Mouse (Mus musculus) kidney, postnatal 0 days (tissue): ENCODE results near the gene Lif. TPM values are rescaled to one million over a fixed set of nuclear protein-coding genes. Genes with fewer than 3 reads are reported as not detected.

Source experiments
- ATAC-seq: fragments of 200-750 bp; cut with Nextera tagmentation; replicated peaks from 2 replicates; pipeline ENCODE4 v1.8.0; 2017; ENCODE audit warnings: low read depth, moderate number of reproducible peaks, moderate TSS enrichment, moderate library complexity; ENCODE audit not compliant: low FRiP score
- DNase-seq: peaks from one replicate; pipeline ENCODE4 v3.0.0-alpha.2; 2016; ENCODE audit warnings: low spot score
- H3K27ac ChIP-seq: fragments of 300-500 bp; sonication (generic); 2 replicates; pipeline ENCODE4 v1.5.1; 2014; ENCODE audit warnings: mild to moderate bottlenecking
- H3K27me3 ChIP-seq: fragments of 300-500 bp; sonication (generic); 2 replicates; pipeline ENCODE4 v1.6.1; 2014; ENCODE audit warnings: low read length, mixed read lengths; ENCODE audit not compliant: insufficient read depth
- H3K36me3 ChIP-seq: fragments of 300-500 bp; sonication (generic); 2 replicates; pipeline ENCODE4 v1.6.1; 2014; ENCODE audit warnings: low read length, mixed read lengths; ENCODE audit not compliant: insufficient read depth
- H3K4me1 ChIP-seq: fragments of 300-500 bp; sonication (generic); replicated peaks from 2 replicates; pipeline ENCODE4 v1.6.1; 2014; ENCODE audit warnings: antibody characterized with exemption, low read length, mixed read lengths; ENCODE audit not compliant: insufficient read depth
- H3K4me2 ChIP-seq: fragments of 300-500 bp; sonication (generic); 2 replicates; pipeline ENCODE4 v1.6.1; 2014; ENCODE audit warnings: mild to moderate bottlenecking, low read length, moderate library complexity, mixed read lengths
- H3K4me3 ChIP-seq: fragments of 300-500 bp; sonication (generic); replicated peaks from 2 replicates; pipeline ENCODE4 v1.5.1; 2014; ENCODE audit warnings: low read depth, low read length
- H3K9ac ChIP-seq: fragments of 300-500 bp; sonication (generic); 2 replicates; pipeline ENCODE4 v1.6.1; 2014; ENCODE audit warnings: low read depth, low read length
- H3K9me3 ChIP-seq: fragments of 300-500 bp; sonication (generic); replicated peaks from 2 replicates; pipeline ENCODE4 v1.6.1; 2016; ENCODE audit warnings: low read length, inconsistent platforms, mixed read lengths
- CTCF ChIP-seq: IDR thresholded peaks from 2 replicates; pipeline ENCODE4 v1.5.1; 2016; ENCODE audit warnings: antibody characterized with exemption, low read depth, mild to moderate bottlenecking, moderate library complexity
- WGBS: fragments of 180-500 bp; shearing (Covaris S2); extraction: QIAGEN DNeasy Blood & Tissue Kit; methylation state at CpG from one replicate; pipeline ENCODE4 v1.1.7; 2014; 5-methylcytosine and 5-hydroxymethylcytosine counted together
- polyA plus RNA-seq: library from polyadenylated mRNA; unstranded; fragments of >200 nt; fragmentation: Nextera tagmentation; extraction: Ambion mirVana; gene quantifications from 2 replicates; pipeline ENCODE4 v1.2.1, GENCODE M21; 2015

The Lif gene
- polyA plus RNA-seq, 1 experiment from 2014 or later: 0.11 TPM

DNA sequence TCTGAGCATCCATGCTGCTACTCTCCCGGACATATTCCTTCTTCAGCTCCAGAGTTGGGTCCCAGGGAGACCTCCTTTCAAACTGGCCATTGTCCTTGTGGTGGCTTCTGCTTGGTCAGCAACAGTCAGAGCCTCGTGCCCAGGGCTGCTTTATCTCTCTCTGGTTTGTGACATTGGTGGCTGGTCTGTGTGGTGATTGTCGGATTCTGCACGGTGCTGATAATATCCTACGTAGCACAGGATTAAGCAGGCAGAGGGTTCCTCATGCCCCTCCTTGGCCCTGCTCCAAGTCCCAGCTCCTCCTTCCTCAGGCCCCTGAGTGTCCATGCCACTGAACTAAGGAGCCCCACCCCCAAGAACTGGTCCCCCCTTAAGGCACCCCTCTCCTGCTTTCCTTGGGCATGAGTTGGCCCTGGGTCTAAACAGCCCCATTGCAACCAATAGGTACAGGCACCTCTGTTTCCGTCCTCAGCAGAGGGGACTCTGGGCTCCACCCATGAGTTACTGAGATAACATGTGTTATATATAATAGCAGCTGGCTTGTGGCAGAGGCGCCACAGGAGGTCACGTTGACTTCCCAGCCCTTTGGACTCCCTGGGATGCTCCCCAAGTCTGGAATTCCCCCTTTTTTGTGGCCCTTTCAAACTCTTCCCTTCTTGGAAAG lies 35.0 kb downstream of the Lif start:
- ATAC-seq: no peak
- no peaks in the 10 kb centered on the region for H3K9me3 ChIP-seq
- H3K4me2 ChIP-seq: no peak overlapping the region
- no peak overlapping the region for H3K4me3 ChIP-seq
- no peaks in the 10 kb centered on the region for H3K36me3 ChIP-seq
- whole genome bisulfite sequencing: 71% methylated on average over 8 of the region's 8 CpGs
- TF ChIP-seq CTCF: no peak
- 0 out of 2 replicates have a peak, but pooled peaks cover 7% of the 10 kb centered on the region for H3K4me1 ChIP-seq
- H3K27me3 ChIP-seq: no peaks in the 10 kb centered on the region
- no peak overlapping the region for H3K9ac ChIP-seq
- no peak for DNase-seq
- H3K27ac ChIP-seq: no peak overlapping the region

DNA sequence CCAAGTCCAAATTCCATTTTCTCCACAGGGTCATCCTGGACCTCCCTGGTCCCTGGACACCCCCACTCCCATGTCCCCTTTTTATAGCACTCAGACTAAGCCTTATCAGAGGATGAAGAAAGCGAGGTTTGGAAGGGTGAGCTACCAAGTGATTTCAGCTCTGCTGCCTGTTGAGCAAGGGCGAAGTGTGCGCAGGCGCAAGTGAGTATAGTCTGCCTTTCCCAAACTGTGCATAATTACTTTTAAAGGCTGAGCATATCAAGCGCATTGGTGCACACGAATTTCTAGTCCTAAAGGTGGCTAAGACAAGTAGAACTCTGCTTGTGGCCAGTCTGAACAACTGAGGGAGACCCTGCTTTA lies 35.5 kb downstream of the Lif start:
- no peaks in the 10 kb centered on the region for H3K36me3 ChIP-seq
- H3K4me2 ChIP-seq: no peak overlapping the region
- ATAC-seq (no peak), DNase-seq (no peak)
- H3K9me3 ChIP-seq: no peaks in the 10 kb centered on the region
- H3K4me3 ChIP-seq: no peak overlapping the region
- TF ChIP-seq CTCF: no peak
- H3K9ac ChIP-seq: no peak overlapping the region
- H3K27ac ChIP-seq: no peak overlapping the region
- H3K27me3 ChIP-seq: no peaks in the 10 kb centered on the region
- 0 out of 2 replicates have a peak, but pooled peaks cover 7% of the 10 kb centered on the region for H3K4me1 ChIP-seq
- WGBS: 85% methylated on average over 6 of the region's 6 CpGs

DNA sequence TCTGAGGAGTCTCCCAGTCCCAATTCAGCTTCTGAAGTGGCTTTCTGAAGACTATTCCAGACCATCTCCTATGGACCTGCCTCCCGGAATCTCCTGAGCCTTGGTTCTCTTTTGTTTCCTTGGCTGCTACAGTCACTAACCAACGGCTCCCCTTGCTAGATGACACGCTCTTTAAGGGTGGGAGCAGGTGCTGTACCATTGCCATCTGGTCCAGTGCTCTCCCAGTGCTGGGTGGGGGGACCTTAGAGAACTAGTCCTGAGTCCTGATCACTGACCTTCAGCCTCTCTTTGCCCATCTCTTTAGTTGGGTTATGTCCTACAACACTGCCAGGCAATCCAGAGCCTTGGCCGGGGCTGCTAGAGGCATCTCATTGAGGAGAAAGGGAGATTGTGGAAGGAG lies 36.1 kb downstream of the Lif start:
- Histone ChIP-seq H3K4me2 (no peak overlapping the region), H3K4me1 (peaks cover 7% of the 10 kb centered on the region; the same call in 1 of the 2 replicates), H3K4me3 (no peak overlapping the region), H3K27ac (no peak overlapping the region), H3K9me3 (no peaks in the 10 kb centered on the region), H3K27me3 (no peaks in the 10 kb centered on the region), H3K36me3 (no peaks in the 10 kb centered on the region), H3K9ac (no peak overlapping the region)
- ATAC-seq (no peak), DNase-seq (no peak)
- TF ChIP-seq CTCF: no peak
- WGBS: 85% methylated on average over 4 of the region's 4 CpGs

DNA sequence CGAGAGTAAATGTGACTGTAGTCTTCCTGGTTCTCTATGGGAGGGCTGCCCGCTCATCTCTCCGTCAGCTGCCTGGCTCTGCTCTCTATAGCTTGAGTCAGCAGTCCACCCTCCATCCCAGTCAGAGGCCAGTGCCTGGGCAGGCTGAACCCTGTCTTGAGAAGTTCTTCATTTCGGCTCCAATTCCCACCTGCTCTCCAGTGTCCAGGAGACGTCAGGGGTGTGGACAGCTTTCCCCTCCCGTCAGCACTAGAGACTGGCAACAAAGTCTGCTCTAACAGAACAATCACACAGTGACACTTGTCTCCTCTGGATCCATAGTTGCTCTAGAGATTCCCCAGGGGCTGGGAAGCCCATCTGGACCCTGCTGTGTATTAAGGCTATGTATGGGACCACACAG lies 36.7 kb downstream of the Lif start:
- H3K27ac ChIP-seq: no peak overlapping the region
- no peaks in the 10 kb centered on the region for H3K27me3 ChIP-seq
- no peak for TF ChIP-seq CTCF
- H3K4me3 ChIP-seq: no peak overlapping the region
- H3K4me1 ChIP-seq: peaks cover 9% of the 10 kb centered on the region; the same call in 1 of the 2 replicates
- ATAC-seq: no peak
- no peaks in the 10 kb centered on the region for H3K36me3 ChIP-seq
- no peak overlapping the region for H3K9ac ChIP-seq
- no peak for DNase-seq
- H3K4me2 ChIP-seq: no peak overlapping the region
- 87% methylated on average over 6 of the region's 6 CpGs for WGBS
- no peaks in the 10 kb centered on the region for H3K9me3 ChIP-seq

DNA sequence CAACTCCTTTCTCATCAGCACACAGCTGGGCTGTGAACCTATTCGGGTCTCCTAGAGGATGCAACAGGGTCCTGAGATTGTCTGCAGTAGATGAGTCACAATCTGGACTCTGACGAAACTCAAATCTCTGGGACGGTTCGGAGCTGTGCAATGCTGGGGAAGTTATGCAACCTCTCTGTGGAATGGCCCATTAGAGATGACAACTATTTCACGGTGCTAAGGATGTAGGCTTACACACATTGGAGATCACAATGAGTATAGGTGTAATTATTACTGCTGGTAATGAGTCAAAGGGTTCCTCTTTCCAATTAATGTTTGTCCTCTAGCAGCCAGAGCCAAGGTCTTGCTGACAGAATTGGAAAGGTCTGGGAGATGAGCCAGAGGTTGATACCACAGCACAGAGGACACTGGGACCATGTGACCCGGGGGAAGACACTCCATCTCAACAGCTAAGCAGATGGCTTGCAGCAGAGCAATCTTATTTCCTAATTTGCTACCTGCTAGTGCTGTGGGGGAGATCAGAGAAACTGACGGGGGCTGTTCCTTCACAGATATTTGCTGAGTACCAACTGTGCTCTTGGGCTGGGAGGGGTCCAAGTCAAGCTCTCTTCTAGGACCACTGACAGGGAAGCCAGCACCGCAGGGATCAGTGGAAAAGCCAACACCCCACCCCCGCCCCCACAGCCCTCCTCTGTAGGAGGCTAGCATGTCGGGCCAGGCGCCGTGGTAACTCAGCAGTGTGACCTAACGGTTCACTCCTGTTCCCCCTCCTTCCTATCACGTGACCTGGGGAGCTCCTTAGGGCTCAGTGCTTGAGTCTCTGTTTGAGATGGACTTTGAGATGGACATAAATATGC lies 37.4 kb downstream of the Lif start:
- ATAC-seq (peak; percentile 37; the same call in 1 of the 2 replicates), DNase-seq (no peak)
- WGBS: 34% methylated on average over 14 of the region's 14 CpGs
- Histone ChIP-seq H3K36me3 (no peaks in the 10 kb centered on the region), H3K4me2 (no peak overlapping the region), H3K27me3 (no peaks in the 10 kb centered on the region), H3K4me1 (peaks cover 16% of the 10 kb centered on the region; the same call in 1 of the 2 replicates), H3K9me3 (no peaks in the 10 kb centered on the region), H3K27ac (no peak overlapping the region), H3K9ac (no peak overlapping the region), H3K4me3 (no peak overlapping the region)
- no peak for TF ChIP-seq CTCF

DNA sequence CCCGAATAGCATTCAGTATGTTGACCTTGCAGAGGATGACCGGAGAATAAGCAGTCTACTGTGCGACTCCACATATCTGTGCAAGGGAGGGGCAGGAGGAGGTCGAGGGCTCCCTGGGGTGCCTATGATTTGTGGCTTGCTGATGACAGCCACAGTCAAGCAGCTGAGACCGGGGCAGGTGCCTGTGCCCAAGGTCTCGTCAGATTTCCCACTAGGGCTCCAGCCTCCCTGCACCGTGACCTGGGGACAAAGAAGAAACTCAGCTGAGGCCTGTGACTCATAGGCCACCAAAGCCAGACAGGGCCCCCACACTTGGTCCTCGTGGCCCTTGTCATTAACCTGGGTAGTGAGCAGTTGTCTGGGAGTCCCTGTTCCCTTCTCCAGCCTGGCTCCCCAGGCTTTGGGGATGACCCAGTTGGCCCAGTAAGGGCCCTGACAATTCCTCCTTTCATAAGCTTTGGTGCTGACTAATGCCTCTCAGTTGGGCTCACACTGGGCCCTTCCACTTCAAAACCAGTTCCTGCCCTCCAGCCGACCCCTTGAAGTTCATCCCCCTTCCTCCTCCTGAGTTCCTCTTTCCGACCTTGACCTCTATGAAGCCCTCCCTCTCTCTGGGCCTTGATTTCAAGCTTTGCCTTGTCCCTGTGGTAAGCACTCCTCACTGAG lies 39.4 kb downstream of the Lif start:
- H3K4me2 ChIP-seq: no peak overlapping the region
- WGBS: 60% methylated on average over 10 of the region's 10 CpGs
- no peak overlapping the region for H3K9ac ChIP-seq
- no peak overlapping the region for H3K27ac ChIP-seq
- TF ChIP-seq CTCF: no peak
- H3K36me3 ChIP-seq: no peaks in the 10 kb centered on the region
- ATAC-seq (no peak), DNase-seq (no peak)
- H3K27me3 ChIP-seq: no peaks in the 10 kb centered on the region
- H3K4me1 ChIP-seq: peaks cover 16% of the 10 kb centered on the region; the same call in 1 of the 2 replicates
- H3K9me3 ChIP-seq: no peaks in the 10 kb centered on the region
- no peak overlapping the region for H3K4me3 ChIP-seq
